Mouse (Mus musculus) limb, embryonic 10.5 days (tissue): ENCODE data around the gene Tnfrsf26. TPM values are rescaled to one million over a fixed set of nuclear protein-coding genes. Genes with fewer than 3 reads are reported as not detected.
"Not testable (repeated sequence)": the region's sequence is repeated elsewhere in the genome, so short reads cannot be mapped to it uniquely, and the experiment has no call there.

Experiments used
- DNase-seq: peaks from one replicate; pipeline ENCODE4 v3.0.0-alpha.2; 2017; ENCODE audit warnings: low spot score
- H3K27ac ChIP-seq: fragments of 300-500 bp; sonication (generic); 2 replicates; pipeline ENCODE4 v1.5.1; 2016; ENCODE audit warnings: mild to moderate bottlenecking
- H3K27me3 ChIP-seq: fragments of 300-500 bp; sonication (generic); 2 replicates; pipeline ENCODE4 v1.6.1; 2016; ENCODE audit warnings: low read depth, mild to moderate bottlenecking; ENCODE audit not compliant: poor library complexity, severe bottlenecking
- H3K36me3 ChIP-seq: fragments of 300-500 bp; sonication (generic); 2 replicates; pipeline ENCODE4 v1.6.1; 2016; ENCODE audit warnings: mild to moderate bottlenecking, moderate library complexity
- H3K4me1 ChIP-seq: fragments of 300-500 bp; sonication (generic); 2 replicates; pipeline ENCODE4 v1.6.1; 2016
- H3K4me3 ChIP-seq: fragments of 300-500 bp; sonication (generic); 2 replicates; pipeline ENCODE4 v1.5.1; 2016; ENCODE audit warnings: mild to moderate bottlenecking, moderate library complexity
- H3K9me3 ChIP-seq: fragments of 300-500 bp; sonication (generic); replicated peaks from 2 replicates; pipeline ENCODE4 v1.6.1; 2016; ENCODE audit warnings: mild to moderate bottlenecking
- WGBS: fragments of 180-500 bp; shearing (Covaris S2); methylation state at CpG from one replicate; pipeline ENCODE4 v1.1.7; 2016; 5-methylcytosine and 5-hydroxymethylcytosine counted together
- polyA plus RNA-seq: library from polyadenylated mRNA; unstranded; fragments of >200 nt; fragmentation: Nextera tagmentation; extraction: Ambion mirVana; gene quantifications from 2 replicates; pipeline ENCODE4 v1.2.1, GENCODE M21; 2016

Gene Tnfrsf26
- 0.09 and 0.20 TPM in 2 replicates for polyA plus RNA-seq

DNA sequence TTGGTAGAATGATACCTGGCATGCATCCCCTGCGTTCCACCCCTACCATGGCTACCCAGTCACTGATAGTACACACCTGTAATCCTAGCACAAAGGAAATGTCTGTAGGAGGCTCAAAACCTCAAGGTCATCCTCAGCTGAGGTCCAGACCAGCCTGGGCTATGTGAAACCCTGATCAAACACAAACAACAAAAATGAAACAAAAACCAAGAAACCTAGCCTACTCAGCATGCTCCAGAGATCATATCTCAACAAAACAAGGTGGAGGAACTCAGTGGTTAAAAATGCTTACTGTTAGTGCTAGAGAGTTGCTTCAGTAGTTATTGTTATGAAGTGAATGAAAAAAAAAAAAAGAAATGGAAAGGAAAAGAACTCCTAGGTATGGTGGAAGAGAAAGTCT is at the start of gene Tnfrsf26:
Tnfrsf26 (minus strand) TSS at position 183 of the 400 bp plus-strand sequence.
- Histone ChIP-seq H3K36me3 (no peaks in the 10 kb centered on the region), H3K27me3 (no peaks in the 10 kb centered on the region), H3K4me1 (no peaks in the 10 kb centered on the region), H3K9me3 (no peaks in the 10 kb centered on the region), H3K27ac (no peak within 1 kb of the TSS), H3K4me3 (no peak within 1 kb of the TSS)
- WGBS, result 100% methylated on average over 1 of the region's 1 CpGs
- DNase-seq, result no peak

DNA sequence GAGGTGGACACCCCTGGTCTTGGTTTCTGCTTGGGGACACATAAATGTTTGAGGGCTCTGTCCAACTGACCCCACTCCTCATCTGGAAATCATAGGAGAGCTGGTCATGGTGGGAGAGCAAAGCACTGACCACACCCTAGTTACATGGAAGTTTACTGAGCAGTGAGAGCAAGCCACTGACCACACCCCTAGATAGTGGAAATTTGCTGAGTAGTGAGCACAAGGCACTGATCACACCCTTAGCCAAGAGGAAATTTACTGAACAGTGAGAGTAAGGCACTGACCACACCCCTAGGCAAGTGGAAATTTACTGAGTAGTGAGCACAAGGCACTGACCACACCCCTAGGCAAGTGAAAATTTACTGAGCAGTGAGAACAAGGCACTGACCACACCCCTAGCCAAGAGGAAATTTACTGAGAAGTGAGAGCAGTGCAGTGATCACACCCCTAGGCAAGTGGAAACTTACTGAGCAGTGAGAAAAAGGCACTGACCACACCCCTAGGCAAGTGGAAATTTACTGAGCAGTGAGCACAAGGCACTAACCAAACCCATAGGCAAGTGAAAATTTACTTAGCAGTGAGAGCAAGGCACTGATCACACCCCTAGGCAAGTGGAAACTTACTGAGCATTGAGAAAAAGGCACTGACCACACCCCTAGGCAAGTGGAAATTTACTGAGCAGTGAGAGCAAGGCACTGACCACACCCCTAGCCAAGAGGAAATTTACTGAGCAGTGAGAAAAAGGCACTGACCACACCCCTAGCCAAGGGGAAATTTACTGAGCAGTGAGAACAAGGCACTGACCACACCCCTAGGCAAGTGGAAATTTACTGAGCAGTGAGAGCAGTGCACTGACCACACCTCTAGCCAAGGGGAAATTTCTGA is 38.1 kb upstream of the Tnfrsf26 start:
- Histone ChIP-seq H3K4me3 (no peak overlapping the region), H3K9me3 (no peaks in the 10 kb centered on the region), H3K27ac (no peak overlapping the region), H3K36me3 (no peaks in the 10 kb centered on the region), H3K27me3 (no peaks in the 10 kb centered on the region), H3K4me1 (0 out of 2 replicates have a peak, but pooled peaks cover 3% of the 10 kb centered on the region)
- DNase-seq, result no peak

DNA sequence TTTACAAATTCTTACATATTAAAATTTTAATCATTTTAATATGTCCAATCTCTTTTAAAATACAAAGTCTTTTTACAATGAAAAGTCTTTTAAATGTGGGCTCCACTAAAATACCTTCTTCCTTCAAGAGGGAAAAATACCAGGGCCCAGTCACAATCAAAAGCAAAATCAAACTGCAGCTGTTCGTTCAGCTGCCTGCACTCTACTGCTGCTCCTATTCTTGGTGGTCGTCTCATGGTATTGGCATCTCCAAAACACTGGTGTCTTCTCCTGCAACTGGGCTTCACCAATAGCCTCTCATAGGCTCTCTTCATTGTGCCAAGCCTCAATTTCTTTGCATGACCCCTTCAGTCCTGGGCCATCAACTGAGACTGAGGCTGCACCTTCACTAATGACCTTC is 34.9 kb upstream of the Tnfrsf26 start:
- no peak overlapping the region for H3K4me3 ChIP-seq
- 0 out of 2 replicates have a peak, but pooled peaks cover 3% of the 10 kb centered on the region for H3K4me1 ChIP-seq
- H3K9me3 ChIP-seq, result no peaks in the 10 kb centered on the region
- no peak overlapping the region for H3K27ac ChIP-seq
- 93% methylated on average over 2 of the region's 2 CpGs for WGBS
- DNase-seq, result no peak
- H3K36me3 ChIP-seq, result no peaks in the 10 kb centered on the region
- no peaks in the 10 kb centered on the region for H3K27me3 ChIP-seq

DNA sequence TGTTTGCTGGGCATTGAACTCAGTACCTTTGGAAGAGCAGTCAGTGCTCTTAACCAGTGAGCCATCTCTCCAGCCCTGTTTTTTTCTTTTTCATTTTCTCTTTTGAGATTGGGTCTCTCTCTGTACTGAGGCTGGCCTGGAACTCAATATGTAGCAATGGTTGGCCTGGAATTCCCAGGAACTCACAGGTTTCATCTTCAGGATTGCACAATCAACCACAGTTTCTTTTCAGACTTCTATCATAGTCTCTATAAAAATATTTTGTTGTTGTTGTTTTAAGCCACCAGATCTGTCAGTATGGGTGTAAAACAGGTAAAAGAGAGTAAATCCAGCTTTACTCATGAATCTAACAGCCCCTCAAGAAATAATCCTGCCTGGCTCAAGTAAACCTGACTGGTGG is 32.3 kb upstream of the Tnfrsf26 start:
- no peaks in the 10 kb centered on the region for H3K4me1 ChIP-seq
- no peaks in the 10 kb centered on the region for H3K9me3 ChIP-seq

DNA sequence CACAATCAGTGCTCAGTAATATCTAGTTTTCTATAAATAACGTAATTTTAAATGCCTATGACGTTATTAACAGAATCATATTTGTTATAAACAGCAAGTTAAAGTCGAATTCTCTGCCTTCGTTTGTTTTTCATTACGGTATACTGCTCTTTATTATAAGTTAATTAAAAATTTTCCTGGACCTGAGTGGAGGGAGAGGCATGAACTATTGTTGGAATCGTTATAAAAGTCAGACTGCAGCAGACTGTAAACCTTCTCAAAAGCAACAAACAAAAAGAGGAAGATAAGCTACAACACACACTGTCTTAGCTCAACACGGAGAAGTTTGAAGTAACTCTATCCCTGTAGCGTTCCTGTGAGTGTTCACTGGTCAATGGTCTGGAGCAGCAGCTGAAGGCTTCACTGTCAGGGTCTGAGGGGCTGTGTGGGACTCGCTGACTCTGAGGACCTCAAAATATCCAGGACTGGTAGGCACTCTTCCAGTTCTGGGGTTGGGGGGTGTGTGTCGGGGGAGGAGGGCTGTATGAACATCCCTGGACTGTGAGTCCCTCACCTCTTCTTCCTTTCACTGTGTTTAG is 21.3 kb upstream of the Tnfrsf26 start:
- H3K4me1 ChIP-seq, H3K9me3 ChIP-seq, H3K36me3 ChIP-seq, H3K27me3 ChIP-seq, H3K27ac ChIP-seq, DNase-seq: not testable (repeated sequence)
- H3K4me3 ChIP-seq, result peak overlapping the region; percentile 72
- 59% methylated on average over 10 of the region's 10 CpGs for WGBS

More for the DNA sequence above, 32.3 kb upstream of the Tnfrsf26 start:
- H3K27me3 ChIP-seq, result no peaks in the 10 kb centered on the region
- no peaks in the 10 kb centered on the region for H3K36me3 ChIP-seq
- no peak for DNase-seq
- H3K27ac ChIP-seq, result no peak overlapping the region
- H3K4me3 ChIP-seq, result no peak overlapping the region

DNA sequence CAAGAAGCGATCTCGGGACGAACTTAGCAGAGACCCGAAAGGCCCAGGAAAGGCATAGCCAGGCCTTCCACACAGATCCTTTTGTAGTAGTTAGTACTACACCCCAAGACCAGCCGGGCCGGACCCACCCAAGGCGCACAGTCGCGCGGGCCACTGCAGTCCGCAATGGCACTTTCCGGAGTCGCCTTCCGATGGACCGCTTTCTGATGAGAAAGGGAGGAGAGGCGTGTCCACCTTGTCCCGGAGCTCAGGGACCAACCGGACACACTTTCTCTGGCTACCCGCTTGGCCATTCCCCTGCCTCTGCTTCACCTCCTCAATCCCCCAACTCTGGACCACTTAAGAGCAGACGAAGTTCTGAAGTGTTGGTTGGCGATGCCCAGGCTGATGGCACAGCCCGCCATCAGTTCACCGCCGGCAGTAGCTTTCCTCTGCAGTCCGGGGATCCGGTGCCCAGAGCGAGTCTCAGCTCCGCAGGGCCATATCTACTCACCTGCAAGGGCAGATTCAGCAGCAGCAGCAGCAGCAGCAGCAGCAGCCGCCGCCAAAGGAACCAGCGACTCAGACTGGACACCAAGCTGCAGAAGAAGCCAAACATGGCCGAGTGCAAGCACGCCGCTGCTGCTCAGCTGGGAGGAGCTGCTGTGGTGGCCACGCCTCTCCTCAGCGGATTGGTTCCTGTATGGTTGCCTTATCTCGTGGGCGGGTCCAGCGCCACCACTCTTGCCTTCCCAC is 20.7 kb upstream of the Tnfrsf26 start, which contains the start of gene Tnfrsf22:
Tnfrsf22 (minus strand) TSS at position 628 of the 735 bp plus-strand sequence.
- no peaks in the 10 kb centered on the region for H3K27me3 ChIP-seq

DNA sequence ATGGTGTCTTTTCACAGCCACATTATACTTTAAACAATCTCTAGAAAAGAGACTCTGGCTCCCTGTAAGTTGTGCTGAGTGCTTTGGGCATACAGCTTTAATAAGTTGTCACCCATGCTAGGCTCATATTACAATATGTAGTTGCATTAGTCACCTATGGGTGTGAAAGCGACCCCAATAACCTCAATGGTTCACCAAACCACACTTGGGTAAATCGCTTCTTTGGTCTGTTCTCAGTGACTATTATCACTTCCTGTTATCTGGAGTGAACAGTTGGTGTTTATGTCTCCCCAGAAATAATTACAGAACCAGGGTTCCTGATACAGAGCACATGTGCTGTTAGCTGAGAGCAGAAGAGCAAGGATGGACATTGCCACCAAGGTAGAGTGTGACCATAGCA is 15.4 kb upstream of the Tnfrsf26 start:
- not testable (repeated sequence) for H3K27ac ChIP-seq, H3K27me3 ChIP-seq, DNase-seq, H3K9me3 ChIP-seq, H3K36me3 ChIP-seq, H3K4me3 ChIP-seq, H3K4me1 ChIP-seq
- 92% methylated on average over 2 of the region's 2 CpGs for WGBS

More for the DNA sequence above, 20.7 kb upstream of the Tnfrsf26 start, which contains the start of gene Tnfrsf22:
- DNase-seq, result peak; percentile 84
- Histone ChIP-seq H3K27ac (peak within 1 kb of the TSS; percentile 86), H3K4me1 (no peaks in the 10 kb centered on the region), H3K36me3 (peaks cover 4% of the 10 kb centered on the region; the same call in 1 of the 2 replicates), H3K4me3 (peak within 1 kb of the TSS; percentile 72), H3K9me3 (no peaks in the 10 kb centered on the region)
- 5% methylated on average over 39 of the region's 39 CpGs for WGBS

DNA sequence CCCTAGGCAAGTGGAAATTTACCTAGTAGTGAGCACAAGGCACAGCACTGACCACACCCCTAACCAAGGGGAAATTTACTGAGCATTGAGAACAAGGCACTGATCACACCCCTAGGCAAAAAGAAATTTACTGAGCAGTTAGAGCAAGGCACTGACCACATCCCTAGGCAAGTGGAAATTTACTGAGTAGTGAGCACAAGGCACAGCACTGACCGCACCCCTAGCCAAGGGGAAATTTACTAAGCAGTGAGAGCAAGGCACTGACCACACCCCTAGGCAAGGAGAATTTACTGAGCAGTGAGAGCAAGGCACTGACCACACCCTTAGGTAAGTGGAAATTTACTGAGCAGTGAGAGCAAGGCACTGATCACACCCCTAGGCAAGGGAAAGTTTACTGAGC is 8.2 kb upstream of the Tnfrsf26 start:
- H3K27ac ChIP-seq, result no peak overlapping the region
- no peaks in the 10 kb centered on the region for H3K9me3 ChIP-seq
- no peak for DNase-seq
- H3K36me3 ChIP-seq, result 0 out of 2 replicates have a peak, but pooled peaks cover 2% of the 10 kb centered on the region
- H3K4me1 ChIP-seq, result no peaks in the 10 kb centered on the region
- H3K4me3 ChIP-seq, result no peak overlapping the region
- no peaks in the 10 kb centered on the region for H3K27me3 ChIP-seq
- 95% methylated on average over 1 of the region's 1 CpGs for WGBS

DNA sequence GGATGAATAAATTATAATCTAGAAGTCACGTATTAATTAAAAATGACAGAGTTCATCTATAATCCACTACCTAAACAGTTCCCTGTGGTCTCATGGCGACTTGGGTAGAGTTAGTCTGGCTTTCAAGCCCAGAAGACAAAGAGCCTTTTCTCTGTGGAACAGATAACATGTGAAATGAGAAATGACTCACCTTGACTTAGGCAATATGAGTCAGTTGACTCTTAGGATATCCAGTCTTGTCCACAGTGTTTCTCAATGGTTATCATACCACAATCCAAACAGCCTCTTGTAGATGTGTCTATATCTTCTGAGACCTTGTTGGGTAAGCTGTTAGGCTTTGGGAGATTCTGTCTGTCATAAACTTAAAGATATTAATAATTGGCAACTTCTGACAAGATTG is 3.0 kb upstream of the Tnfrsf26 start:
- H3K4me1 ChIP-seq, result no peaks in the 10 kb centered on the region
- 77% methylated on average over 2 of the region's 2 CpGs for WGBS
- no peaks in the 10 kb centered on the region for H3K27me3 ChIP-seq
- H3K9me3 ChIP-seq, result no peaks in the 10 kb centered on the region
- no peak for DNase-seq
- no peak overlapping the region for H3K27ac ChIP-seq
- H3K36me3 ChIP-seq, result no peaks in the 10 kb centered on the region
- no peak overlapping the region for H3K4me3 ChIP-seq

DNA sequence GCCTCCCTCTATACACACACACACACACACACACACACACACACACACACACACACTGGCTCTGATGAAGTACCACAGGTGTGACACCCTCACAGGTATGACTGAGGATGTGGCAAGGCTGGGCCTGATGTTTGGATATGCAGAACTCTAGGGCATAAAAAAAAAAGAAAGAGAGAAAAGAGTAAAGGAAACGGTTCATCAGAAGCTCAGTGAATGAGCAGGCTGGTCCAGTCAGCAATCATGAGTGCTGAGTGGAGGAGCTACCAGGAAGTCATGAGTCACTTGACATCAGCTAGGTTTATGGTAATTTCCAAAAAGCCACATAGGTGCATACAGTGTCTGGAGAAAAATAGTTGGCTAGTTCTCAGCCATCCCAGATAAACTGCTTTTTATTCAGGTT is 979 bp upstream of the Tnfrsf26 start:
- Histone ChIP-seq H3K9me3 (no peaks in the 10 kb centered on the region), H3K36me3 (no peaks in the 10 kb centered on the region), H3K4me3 (no peak overlapping the region), H3K27ac (no peak overlapping the region), H3K27me3 (no peaks in the 10 kb centered on the region), H3K4me1 (no peaks in the 10 kb centered on the region)
- no peak for DNase-seq
- 54% methylated on average over 1 of the region's 1 CpGs for WGBS

DNA sequence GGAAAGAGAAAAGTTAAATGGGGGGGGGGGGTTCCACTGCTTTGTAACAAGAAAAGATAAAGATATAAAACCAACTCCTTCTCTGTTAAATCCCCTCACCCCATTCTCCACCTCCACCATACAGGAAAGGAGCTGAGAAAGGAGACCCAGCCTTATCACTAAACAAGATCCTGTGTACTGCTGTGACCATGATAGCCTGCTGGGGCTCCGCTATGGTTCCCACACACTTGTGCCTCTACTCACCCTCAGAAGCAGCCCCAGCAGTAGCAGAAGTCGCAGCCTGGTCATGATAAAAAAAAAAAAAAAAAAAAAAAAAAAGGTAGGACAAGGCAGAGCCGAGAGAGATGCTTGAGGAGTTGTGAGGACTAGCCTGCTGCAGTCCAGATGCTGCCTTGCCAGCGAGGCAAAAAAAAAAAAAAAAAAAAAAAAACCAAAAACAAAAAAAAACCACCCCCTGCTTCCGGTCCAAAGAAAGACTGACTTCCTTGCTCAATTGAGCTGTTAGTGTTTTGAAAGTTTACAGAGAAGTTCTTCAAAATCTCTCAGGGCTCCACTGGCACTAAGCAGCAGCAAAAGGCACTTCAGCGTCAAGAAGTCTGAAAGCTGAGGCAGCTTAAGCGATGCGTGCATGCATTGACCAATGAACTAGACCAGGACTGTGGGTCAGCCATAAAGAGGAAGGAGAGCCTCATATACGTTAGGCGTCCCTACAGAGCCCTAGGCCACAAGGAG is 801 bp downstream of the Tnfrsf26 start:
- DNase-seq, result no peak
- Histone ChIP-seq H3K36me3 (no peaks in the 10 kb centered on the region), H3K4me3 (no peak overlapping the region), H3K27me3 (no peaks in the 10 kb centered on the region), H3K9me3 (no peaks in the 10 kb centered on the region), H3K4me1 (no peaks in the 10 kb centered on the region), H3K27ac (no peak overlapping the region)
- WGBS, result 65% methylated on average over 10 of the region's 10 CpGs

DNA sequence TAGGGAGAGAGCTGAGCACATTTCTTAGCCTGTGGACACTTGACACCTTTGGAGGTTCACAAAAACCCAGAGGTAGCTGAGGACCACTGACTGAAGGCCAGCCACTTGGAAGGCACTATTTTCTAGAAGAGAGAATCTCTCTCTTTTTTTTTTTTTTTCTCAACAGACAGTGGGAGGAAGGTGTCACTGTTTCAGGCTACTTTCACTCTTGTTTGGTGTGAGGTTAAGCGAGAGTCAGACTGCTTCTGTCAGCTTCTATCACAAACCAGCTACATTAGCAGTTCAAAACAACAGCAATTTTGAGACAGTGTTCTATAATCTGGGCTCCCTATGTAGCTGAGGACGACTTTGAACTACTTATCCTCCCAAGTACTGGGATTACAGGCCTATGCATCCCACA is 2.3 kb downstream of the Tnfrsf26 start:
- no peaks in the 10 kb centered on the region for H3K9me3 ChIP-seq
- H3K27ac ChIP-seq, result no peak overlapping the region
- no peaks in the 10 kb centered on the region for H3K4me1 ChIP-seq
- DNase-seq, result no peak
- no peaks in the 10 kb centered on the region for H3K36me3 ChIP-seq
- no peak overlapping the region for H3K4me3 ChIP-seq
- WGBS, result 66% methylated on average over 2 of the region's 2 CpGs
- H3K27me3 ChIP-seq, result no peaks in the 10 kb centered on the region
